Mouse (Mus musculus) thymus, adult 18-20 months (tissue): ENCODE results near the gene Gpr39.
A peak's percentile ranks its signal among the peaks of the same experiment; 100 is the strongest.
"Not testable (repeated sequence)": the region's sequence is repeated elsewhere in the genome, so short reads cannot be mapped to it uniquely, and the experiment has no call there.

Experiments
- DNase-seq, 2 experiments: peaks; one replicate each; pipeline ENCODE4 v3.0.0; 2022; ENCODE audit warnings: mixed read lengths in 2 of 2

The Gpr39 gene

GRCm38 (mm10) chr1:125676790-125677273 lies at the start of gene Gpr39:
Gpr39 (plus strand) TSS chr1:125676995.
- DNase-seq, result peak in 1 of 2 experiments; percentile 2

- no peak for DNase-seq
Measured at GRCm38 (mm10) chr1:125639501-125640253, 37.1 kb upstream of the Gpr39 start.

- DNase-seq, result no peak
Measured at GRCm38 (mm10) chr1:125643643-125644042, 33.2 kb upstream of the Gpr39 start.

GRCm38 (mm10) chr1:125646816-125647215 lies 30.0 kb upstream of the Gpr39 start:
- DNase-seq, result not testable (repeated sequence)

- DNase-seq, result no peak
Measured at GRCm38 (mm10) chr1:125648011-125648410, 28.8 kb upstream of the Gpr39 start.

GRCm38 (mm10) chr1:125649056-125649455 lies 27.7 kb upstream of the Gpr39 start:
- DNase-seq, result no peak

GRCm38 (mm10) chr1:125652836-125653594 lies 23.8 kb upstream of the Gpr39 start:
- no peak for DNase-seq

- no peak for DNase-seq
Measured at GRCm38 (mm10) chr1:125657416-125657815, 19.4 kb upstream of the Gpr39 start.

- no peak for DNase-seq
Measured at GRCm38 (mm10) chr1:125660151-125660550, 16.6 kb upstream of the Gpr39 start.

GRCm38 (mm10) chr1:125660901-125661300 lies 15.9 kb upstream of the Gpr39 start:
- no peak for DNase-seq

- DNase-seq, result no peak
Measured at GRCm38 (mm10) chr1:125662058-125662457, 14.7 kb upstream of the Gpr39 start.

GRCm38 (mm10) chr1:125662660-125663059 lies 14.1 kb upstream of the Gpr39 start:
- DNase-seq, result no peak

- DNase-seq, result no peak
Measured at GRCm38 (mm10) chr1:125663104-125663503, 13.7 kb upstream of the Gpr39 start.

GRCm38 (mm10) chr1:125665127-125665637 lies 11.6 kb upstream of the Gpr39 start:
- no peak for DNase-seq

GRCm38 (mm10) chr1:125669035-125669434 lies 7.8 kb upstream of the Gpr39 start:
- no peak for DNase-seq

- DNase-seq, result no peak
Measured at GRCm38 (mm10) chr1:125675186-125675585, 1.6 kb upstream of the Gpr39 start.

- DNase-seq, result no peak
Measured at GRCm38 (mm10) chr1:125677286-125677685, 491 bp downstream of the Gpr39 start.

- no peak for DNase-seq
Measured at GRCm38 (mm10) chr1:125679522-125680077, 2.8 kb downstream of the Gpr39 start.

- no peak for DNase-seq
Measured at GRCm38 (mm10) chr1:125684423-125684822, 7.6 kb downstream of the Gpr39 start.

- DNase-seq, result no peak
Measured at GRCm38 (mm10) chr1:125685304-125685703, 8.5 kb downstream of the Gpr39 start.

GRCm38 (mm10) chr1:125687701-125688420 lies 11.1 kb downstream of the Gpr39 start:
- no peak for DNase-seq

- no peak for DNase-seq
Measured at GRCm38 (mm10) chr1:125693541-125693940, 16.7 kb downstream of the Gpr39 start.

- no peak for DNase-seq
Measured at GRCm38 (mm10) chr1:125694338-125694737, 17.5 kb downstream of the Gpr39 start.
